Mouse (Mus musculus) MEL (cell line): ENCODE measurements around the gene Gpat2.

Experiments used
- CHD1 ChIP-seq: IDR thresholded peaks from 2 replicates; pipeline ENCODE4 v1.6.1; 2012; ENCODE audit warnings: low read depth, mild to moderate bottlenecking, inconsistent platforms, low read length, improper control_type of control experiment
- CHD2 ChIP-seq: IDR thresholded peaks from 2 replicates; pipeline ENCODE4 v1.6.1; 2011; ENCODE audit warnings: low read length, improper control_type of control experiment
- ELF1 ChIP-seq: IDR thresholded peaks from 2 replicates; pipeline ENCODE4 v1.6.1; 2014; ENCODE audit warnings: low read depth, mild to moderate bottlenecking, inconsistent platforms, low read length, improper control_type of control experiment, moderate library complexity
- EP300 ChIP-seq, 2 experiments: IDR thresholded peaks; 2 replicates each; pipeline ENCODE4 v1.6.1; 2011; ENCODE audit warnings: improper control_type of control experiment in 2 of 2, low read length in 2 of 2, low read depth in 1 of 2, mild to moderate bottlenecking in 1 of 2
- GABPA ChIP-seq: IDR thresholded peaks from 2 replicates; pipeline ENCODE4 v1.6.1; 2012; ENCODE audit warnings: low read depth, mild to moderate bottlenecking, inconsistent platforms, low read length, improper control_type of control experiment, moderate library complexity
- NRF1 ChIP-seq: IDR thresholded peaks from 2 replicates; pipeline ENCODE4 v1.6.1; 2014; ENCODE audit warnings: low read depth, mild to moderate bottlenecking, inconsistent platforms, low read length, improper control_type of control experiment, moderate library complexity; ENCODE audit not compliant: poor library complexity, insufficient read depth, severe bottlenecking
- UBTF ChIP-seq: IDR thresholded peaks from 2 replicates; pipeline ENCODE4 v1.6.1; 2012; ENCODE audit warnings: low read depth, mild to moderate bottlenecking, inconsistent platforms, low read length, improper control_type of control experiment, moderate library complexity, borderline replicate concordance; ENCODE audit not compliant: insufficient read depth
- USF2 ChIP-seq, 2 experiments: IDR thresholded peaks; 2 replicates each; pipeline ENCODE4 v1.6.1; 2011 to 2012; ENCODE audit warnings: improper control_type of control experiment in 2 of 2, low read length in 2 of 2, borderline replicate concordance in 1 of 2, inconsistent platforms in 1 of 2, low read depth in 1 of 2, mild to moderate bottlenecking in 1 of 2; ENCODE audit not compliant: insufficient read depth in 1 of 2

- TF ChIP-seq ELF1 (no peak), EP300 (IDR thresholded peaks at IDR 0.05; ENCODE audit: low read depth in 1 of 2, low read length in 2 of 2) (no peak), CHD1 (no peak), NRF1 (no peak), UBTF (no peak), USF2 (IDR thresholded peaks at IDR 0.05; ENCODE audit: borderline replicate concordance in 1 of 2, insufficient read depth in 1 of 2, low read depth in 1 of 2, low read length in 2 of 2) (no peak), GABPA (no peak), CHD2 (no peak)
Measured at GRCm38 (mm10) chr2:127390352-127390751, 34.6 kb upstream of the Gpat2 start.
